Mouse (Mus musculus) G1E (cell line): ENCODE results near the gene Rbm33. TPM values are rescaled to one million over a fixed set of nuclear protein-coding genes. Genes with fewer than 3 reads are reported as not detected.

Experiments used
- ATAC-seq: 2 replicates; pipeline ENCODE4 v1.8.0; 2016; ENCODE audit warnings: mild to moderate bottlenecking; ENCODE audit not compliant: insufficient number of reproducible peaks, poor library complexity, low FRiP score, severe bottlenecking; ENCODE audit errors: extremely low read depth
- DNase-seq: peaks from one replicate; pipeline ENCODE4 v3.0.0; 2012; ENCODE audit warnings: low spot score
- H3K27me3 ChIP-seq: 2 replicates; pipeline ENCODE4 v1.6.1; 2012; ENCODE audit warnings: mild to moderate bottlenecking, low read length, inconsistent platforms; ENCODE audit not compliant: insufficient read depth
- H3K36me3 ChIP-seq: replicated peaks from 2 replicates; pipeline ENCODE3; 2012; ENCODE audit warnings: mild to moderate bottlenecking, inconsistent platforms
- H3K4me1 ChIP-seq: 2 replicates; pipeline ENCODE4 v1.6.1; 2012; ENCODE audit warnings: low read depth, low read length, inconsistent platforms, mixed read lengths; ENCODE audit not compliant: insufficient read depth
- H3K4me3 ChIP-seq: 2 replicates; pipeline ENCODE4 v1.5.1; 2012; ENCODE audit warnings: low read depth, mild to moderate bottlenecking, inconsistent platforms, low read length, moderate library complexity, mixed read lengths
- H3K9me3 ChIP-seq: replicated peaks from 2 replicates; pipeline ENCODE4 v1.6.1; 2012; ENCODE audit warnings: inconsistent platforms
- CTCF ChIP-seq: IDR thresholded peaks from 2 replicates; pipeline ENCODE4 v1.5.1; 2012; ENCODE audit warnings: low read depth, low read length, inconsistent platforms, mixed read lengths
- GATA1 ChIP-seq: IDR thresholded peaks from 2 replicates; pipeline ENCODE4 v1.6.1; 2012; ENCODE audit warnings: borderline replicate concordance, low read length, inconsistent platforms, mixed read lengths
- GATA2 ChIP-seq: IDR thresholded peaks from 2 replicates; pipeline ENCODE4 v1.6.1; 2012; ENCODE audit warnings: low read depth, low read length, inconsistent platforms, borderline replicate concordance
- POLR2AphosphoS5 ChIP-seq: IDR thresholded peaks from 2 replicates; pipeline ENCODE4 v1.6.1; 2012; ENCODE audit warnings: low read depth, low read length, inconsistent platforms; ENCODE audit not compliant: insufficient replicate concordance
- TAL1 ChIP-seq: conservative IDR thresholded peaks from 2 replicates; pipeline ENCODE4 v1.6.1; 2012; ENCODE audit warnings: low read depth, low read length, inconsistent platforms, mixed read lengths
- polyA plus RNA-seq: library from polyadenylated mRNA; stranded (reverse); fragments of >175 nt; gene quantifications from 2 replicates; pipeline ENCODE4 v1.2.3, GENCODE M21; 2012
- total RNA-seq, 2 experiments: library from RNA; stranded (forward) in 1 of 2; stranded (reverse) in 1 of 2; fragments of 200-1000 nt in 1 of 2; fragments of >200 nt in 1 of 2; fragmentation: Nextera tagmentation in 1 of 2; gene quantifications; 2 replicates each; pipeline ENCODE4 v1.2.3; 2014 to 2017

The Rbm33 gene
- total and polyA plus RNA-seq, 3 experiments, result 32.3 to 88.0 (median 45.8) TPM

DNA sequence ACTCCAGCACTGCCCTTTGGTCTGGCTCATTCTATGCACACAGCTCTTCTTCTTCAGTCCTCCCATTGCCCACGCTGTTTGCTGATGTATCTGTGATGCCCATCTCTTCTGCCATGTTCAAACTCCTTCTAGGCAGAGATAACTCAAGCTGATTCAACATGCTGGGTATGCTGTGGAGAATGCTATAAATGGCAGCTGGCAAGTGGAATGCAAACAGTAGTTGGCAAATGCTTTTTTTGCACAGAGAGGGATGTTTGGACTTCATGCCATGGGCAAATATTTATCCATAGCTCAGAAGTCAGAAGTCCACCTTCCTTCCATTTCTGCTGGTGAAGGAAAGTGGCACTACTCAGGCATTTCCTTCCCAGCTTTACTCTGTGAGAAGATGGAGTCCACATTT, 14.2 kb upstream of the Rbm33 start:
- DNase-seq (no peak), ATAC-seq (no peak)
- peaks cover 12% of the 10 kb centered on the region; the same call in 1 of the 2 replicates for H3K4me1 ChIP-seq
- H3K36me3 ChIP-seq, result no peaks in the 10 kb centered on the region
- no peak overlapping the region for H3K4me3 ChIP-seq
- TF ChIP-seq POLR2AphosphoS5 (no peak), GATA1 (no peak), TAL1 (no peak), GATA2 (no peak), CTCF (no peak)
- peaks cover 45% of the 10 kb centered on the region for H3K27me3 ChIP-seq
- no peaks in the 10 kb centered on the region for H3K9me3 ChIP-seq

DNA sequence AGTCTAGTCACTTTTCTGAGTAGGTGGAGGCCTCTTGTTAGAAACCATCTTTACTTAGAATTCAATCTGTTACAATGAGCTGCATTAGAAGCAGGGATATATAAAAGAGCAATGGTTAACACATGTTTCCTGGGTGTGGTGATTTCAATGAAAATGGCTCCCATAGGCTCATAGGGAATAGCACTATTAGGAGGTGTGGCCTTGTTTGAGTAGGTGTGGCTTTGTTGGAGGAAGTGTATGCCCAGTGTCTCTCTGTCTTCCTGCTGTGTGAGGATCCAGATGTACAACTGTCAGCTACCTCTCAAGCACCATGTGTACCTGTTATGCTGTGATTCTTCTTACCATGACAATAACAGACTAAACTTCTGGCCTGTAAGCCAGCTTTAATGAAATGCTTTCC, 12.4 kb upstream of the Rbm33 start:
- no peaks in the 10 kb centered on the region for H3K36me3 ChIP-seq
- ATAC-seq (no peak), DNase-seq (no peak)
- TF ChIP-seq POLR2AphosphoS5 (no peak), CTCF (no peak)
- peaks cover 42% of the 10 kb centered on the region for H3K27me3 ChIP-seq
- no peaks in the 10 kb centered on the region for H3K9me3 ChIP-seq
- H3K4me3 ChIP-seq, result no peak overlapping the region
- H3K4me1 ChIP-seq, result peaks cover 11% of the 10 kb centered on the region; the same call in 1 of the 2 replicates

DNA sequence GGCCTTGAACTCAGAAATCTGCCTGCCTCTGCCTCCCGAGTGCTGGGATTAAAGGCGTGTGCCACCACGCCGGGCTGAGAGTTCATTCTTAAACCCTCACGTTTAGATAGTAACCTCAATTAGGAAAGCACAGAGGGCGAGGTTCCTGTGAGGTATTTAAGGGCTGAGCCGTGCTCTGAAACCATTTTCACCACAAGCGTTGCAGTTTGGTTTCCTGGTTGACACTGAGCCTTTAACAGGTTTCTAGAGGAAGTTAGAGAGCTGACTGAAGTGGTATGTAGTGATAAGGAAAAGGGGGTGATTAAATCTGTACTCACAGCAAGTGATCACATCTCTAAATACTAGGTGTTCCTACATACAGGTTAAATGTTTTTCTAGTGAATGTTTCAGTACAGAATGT, 1.4 kb upstream of the Rbm33 start:
- DNase-seq (no peak), ATAC-seq (no peak)
- H3K9me3 ChIP-seq, result no peaks in the 10 kb centered on the region
- H3K27me3 ChIP-seq, result no peaks in the 10 kb centered on the region
- H3K4me1 ChIP-seq, result peaks cover 28% of the 10 kb centered on the region
- peaks cover 6% of the 10 kb centered on the region for H3K36me3 ChIP-seq
- no peak for TF ChIP-seq TAL1
- TF ChIP-seq GATA1, result no peak
- TF ChIP-seq GATA2, result no peak
- TF ChIP-seq CTCF, result no peak
- TF ChIP-seq POLR2AphosphoS5, result no peak
- H3K4me3 ChIP-seq, result no peak overlapping the region

DNA sequence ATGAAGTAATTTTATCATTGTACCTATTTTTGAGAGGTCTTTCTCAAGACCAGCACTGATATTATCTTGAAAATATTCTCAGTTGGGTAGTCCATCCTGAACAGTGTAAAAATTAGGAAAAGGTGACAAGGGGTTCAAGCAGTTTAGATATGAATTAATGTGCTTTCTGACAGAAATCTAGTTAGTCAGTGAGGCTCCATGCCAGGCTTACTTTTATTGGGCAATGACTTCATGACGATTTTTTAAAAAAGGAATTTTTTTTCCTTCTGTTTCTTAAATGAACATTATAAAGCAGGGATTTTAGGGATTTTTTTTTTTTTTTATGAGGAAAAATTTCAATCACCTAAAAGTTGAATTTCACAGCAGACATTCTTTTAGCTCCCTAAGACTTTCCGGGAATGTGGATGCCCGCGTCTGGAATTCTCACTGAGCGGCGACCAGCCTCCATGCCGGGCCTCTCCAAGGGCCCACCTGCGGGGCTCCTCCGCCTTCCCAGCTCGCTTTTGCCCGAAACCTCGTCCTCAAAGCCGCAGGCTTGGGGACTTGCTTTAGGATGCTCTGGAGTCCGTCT, 685 bp upstream of the Rbm33 start:
- Histone ChIP-seq H3K4me1 (peaks cover 33% of the 10 kb centered on the region), H3K9me3 (no peaks in the 10 kb centered on the region), H3K27me3 (no peaks in the 10 kb centered on the region), H3K36me3 (peaks cover 10% of the 10 kb centered on the region), H3K4me3 (peak overlapping the region; percentile 85)
- TF ChIP-seq POLR2AphosphoS5 (no peak), GATA1 (no peak), CTCF (no peak), GATA2 (no peak), TAL1 (no peak)
- DNase-seq, result no peak
- no peak for ATAC-seq

DNA sequence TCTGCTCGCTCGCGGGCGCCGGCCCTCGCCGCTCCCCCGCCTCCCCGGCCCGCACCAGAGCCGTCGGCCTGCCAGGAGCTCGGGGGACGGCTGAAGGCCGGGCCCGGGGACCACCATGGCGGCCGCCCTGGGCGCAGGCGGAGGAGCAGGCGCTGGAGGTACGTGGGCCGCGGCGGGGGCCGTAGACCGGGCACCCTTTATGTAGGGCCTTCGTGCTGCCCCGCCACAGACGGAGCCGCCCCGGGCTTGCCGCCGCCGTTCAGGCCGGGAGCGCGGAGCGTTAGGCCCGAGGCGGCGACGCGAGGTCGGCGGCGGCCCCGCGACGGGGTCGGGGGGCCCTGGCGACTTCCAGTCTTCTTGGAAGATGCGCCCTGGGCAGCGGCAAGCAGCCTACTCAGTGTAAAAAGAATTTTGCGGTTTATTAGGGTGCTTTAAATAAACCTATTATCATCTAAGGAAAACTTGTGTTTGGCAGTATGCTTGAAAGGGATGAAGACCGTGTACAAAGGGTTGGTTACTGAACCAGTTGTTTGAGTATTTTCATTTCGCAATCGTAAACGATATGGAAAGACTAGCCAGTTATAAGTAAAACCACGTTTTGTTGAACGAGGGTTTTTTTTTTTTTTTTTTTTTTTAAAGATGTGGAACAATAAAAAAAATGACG, 464 bp downstream of the Rbm33 start:
- peaks cover 41% of the 10 kb centered on the region for H3K4me1 ChIP-seq
- DNase-seq (no peak), ATAC-seq (no peak)
- H3K27me3 ChIP-seq, result no peaks in the 10 kb centered on the region
- TF ChIP-seq POLR2AphosphoS5 (no peak), GATA1 (no peak), CTCF (no peak), TAL1 (no peak), GATA2 (no peak)
- H3K36me3 ChIP-seq, result peaks cover 10% of the 10 kb centered on the region
- H3K4me3 ChIP-seq, result peak overlapping the region; percentile 85
- H3K9me3 ChIP-seq, result no peaks in the 10 kb centered on the region

DNA sequence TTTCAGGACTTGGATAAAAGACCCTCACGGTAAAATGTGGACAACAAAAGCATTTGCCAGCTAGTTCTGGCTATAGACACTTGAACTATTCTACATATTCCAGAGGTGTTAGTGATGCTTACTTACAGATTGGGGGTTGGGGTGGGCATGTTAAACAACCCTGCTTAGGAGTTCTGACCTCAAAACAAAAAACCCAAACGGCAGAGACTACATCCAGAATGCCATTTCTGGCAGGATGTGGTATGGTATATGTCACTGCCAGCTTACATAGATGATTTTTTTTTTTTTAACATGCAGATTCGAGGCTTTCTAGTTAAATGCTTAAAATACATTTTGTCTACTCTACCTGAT, 971 bp downstream of the Rbm33 start:
- Histone ChIP-seq H3K36me3 (peaks cover 11% of the 10 kb centered on the region), H3K4me3 (peak overlapping the region; percentile 85), H3K9me3 (no peaks in the 10 kb centered on the region), H3K4me1 (peaks cover 44% of the 10 kb centered on the region), H3K27me3 (no peaks in the 10 kb centered on the region)
- no peak for DNase-seq
- no peak for TF ChIP-seq GATA2
- no peak for TF ChIP-seq CTCF
- ATAC-seq, result no peak

DNA sequence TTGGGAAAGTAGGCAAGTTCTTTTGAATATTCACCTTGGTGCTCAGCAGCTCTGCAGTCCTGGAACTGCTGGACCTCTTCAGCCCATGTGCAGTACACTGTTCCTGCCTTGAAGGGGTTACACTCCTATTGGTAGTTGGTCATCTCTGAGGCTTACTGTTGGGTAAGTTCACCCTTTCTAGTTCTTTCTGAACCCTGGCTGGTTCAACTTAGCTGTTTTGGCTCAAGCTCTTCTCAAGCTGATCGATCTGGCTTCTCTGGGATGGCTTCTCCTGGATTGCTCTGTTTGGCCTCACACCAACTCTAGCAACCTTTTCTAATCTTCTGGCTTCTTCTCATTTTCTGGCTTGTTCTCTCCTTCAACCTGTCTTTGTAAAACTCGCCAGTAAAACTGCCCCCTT, 1.8 kb downstream of the Rbm33 start:
- no peak for TF ChIP-seq GATA2
- no peak for TF ChIP-seq GATA1
- TF ChIP-seq TAL1, result no peak
- TF ChIP-seq CTCF, result no peak
- no peak for TF ChIP-seq POLR2AphosphoS5
- H3K4me1 ChIP-seq, result peaks cover 49% of the 10 kb centered on the region
- peaks cover 12% of the 10 kb centered on the region for H3K36me3 ChIP-seq
- no peaks in the 10 kb centered on the region for H3K9me3 ChIP-seq
- DNase-seq, result no peak
- H3K27me3 ChIP-seq, result no peaks in the 10 kb centered on the region
- peak overlapping the region; percentile 85 for H3K4me3 ChIP-seq
- no peak for ATAC-seq
